Mouse (Mus musculus): ENCODE results near the gene Suv39h1. TPM values are rescaled to one million over a fixed set of nuclear protein-coding genes. Genes with fewer than 3 reads are reported as not detected.

Suv39h1 gene
- polyA plus RNA-seq (2017; shearing (Covaris generic)) = 46.3 TPM

GRCm38 (mm10) chrX:8074430-8075014, at the start of gene Suv39h1:
Suv39h1 (minus strand) TSS chrX:8074760.

GRCm38 (mm10) chrX:8090346-8090953, 15.9 kb upstream of the Suv39h1 start, which contains the start of gene Was:
Was (minus strand) TSS chrX:8090498.

DNA sequence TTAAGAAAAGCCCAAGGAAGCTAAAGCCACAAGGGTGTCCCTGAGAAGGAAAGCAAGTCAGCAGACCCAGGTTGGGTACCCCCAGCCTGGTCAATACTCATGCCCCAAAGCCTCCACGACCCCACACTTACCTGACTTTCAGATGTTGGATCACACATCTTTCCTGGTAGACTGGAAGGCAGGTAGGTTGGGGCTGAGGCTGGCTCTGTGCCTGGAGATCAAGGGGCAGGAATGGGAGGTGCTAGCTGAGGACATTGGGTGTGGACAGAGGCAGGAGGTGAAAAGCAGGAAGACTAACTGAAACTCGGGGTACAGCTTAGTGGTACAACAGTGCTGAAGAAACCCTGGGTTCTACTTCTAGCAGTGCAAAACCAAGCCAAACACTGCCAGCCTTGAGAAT, 56.3 kb downstream of the Suv39h1 start, which contains the start of gene Glod5:
Gene Glod5, minus strand, starts transcription at position 207 of the 400 bp plus-strand sequence.

Other genes with a start within 250 kb of the Suv39h1 start
- 239 TPM for gene Otud5, start 233.4 kb downstream of the Suv39h1 start, polyA plus RNA-seq (2017; shearing (Covaris generic))
- gene Pim2, start 196.5 kb downstream of the Suv39h1 start, polyA plus RNA-seq (2017; shearing (Covaris generic)) = 165 TPM
- gene Slc35a2, start 190.7 kb downstream of the Suv39h1 start, polyA plus RNA-seq (2017; shearing (Covaris generic)) = 35.6 TPM
- 191 TPM for gene Pqbp1, start 175.5 kb downstream of the Suv39h1 start, polyA plus RNA-seq (2017; shearing (Covaris generic))
- gene Timm17b, start 175.4 kb downstream of the Suv39h1 start, polyA plus RNA-seq (2017; shearing (Covaris generic)) = 88.6 TPM
- not detected for gene Gm10491, start 166.9 kb downstream of the Suv39h1 start, polyA plus RNA-seq (2017; shearing (Covaris generic))
- gene Gm10490, start 165.2 kb downstream of the Suv39h1 start, polyA plus RNA-seq (2017; shearing (Covaris generic)) = not detected
- not detected for gene Pcsk1n, start 154.9 kb downstream of the Suv39h1 start, polyA plus RNA-seq (2017; shearing (Covaris generic))
- not detected for gene Eras, start 146.2 kb downstream of the Suv39h1 start, polyA plus RNA-seq (2017; shearing (Covaris generic))
- gene Hdac6, start 126.9 kb downstream of the Suv39h1 start, polyA plus RNA-seq (2017; shearing (Covaris generic)) = 11.6 TPM
- gene Gata1, start 96.7 kb downstream of the Suv39h1 start, polyA plus RNA-seq (2017; shearing (Covaris generic)) = 3.3 TPM
- gene Glod5, start 56.3 kb downstream of the Suv39h1 start, polyA plus RNA-seq (2017; shearing (Covaris generic)) = not detected
- 52.7 TPM for gene Was, start 15.7 kb upstream of the Suv39h1 start, polyA plus RNA-seq (2017; shearing (Covaris generic))
- gene Wdr13, start 58.1 kb upstream of the Suv39h1 start, polyA plus RNA-seq (2017; shearing (Covaris generic)) = 14.6 TPM
- 653 TPM for gene Rbm3, start 71.1 kb upstream of the Suv39h1 start, polyA plus RNA-seq (2017; shearing (Covaris generic))
- gene Tbc1d25, start 101.4 kb upstream of the Suv39h1 start, polyA plus RNA-seq (2017; shearing (Covaris generic)) = 35.1 TPM
- gene Ebp, start 118.8 kb upstream of the Suv39h1 start, polyA plus RNA-seq (2017; shearing (Covaris generic)) = 67.6 TPM
- gene Porcn, start 131.8 kb upstream of the Suv39h1 start, polyA plus RNA-seq (2017; shearing (Covaris generic)) = not detected
- 21.5 TPM for gene Ftsj1, start 177.6 kb upstream of the Suv39h1 start, polyA plus RNA-seq (2017; shearing (Covaris generic))
- not detected for gene Slc38a5, start 196.4 kb upstream of the Suv39h1 start, polyA plus RNA-seq (2017; shearing (Covaris generic))